Mouse (Mus musculus) left cerebral cortex, adult 11 months (tissue): ENCODE results near the gene Rassf3.

Experiments used
- DNase-seq: peaks from one replicate; pipeline ENCODE4 v3.0.0; 2022; ENCODE audit warnings: low spot score

The Rassf3 gene

DNA sequence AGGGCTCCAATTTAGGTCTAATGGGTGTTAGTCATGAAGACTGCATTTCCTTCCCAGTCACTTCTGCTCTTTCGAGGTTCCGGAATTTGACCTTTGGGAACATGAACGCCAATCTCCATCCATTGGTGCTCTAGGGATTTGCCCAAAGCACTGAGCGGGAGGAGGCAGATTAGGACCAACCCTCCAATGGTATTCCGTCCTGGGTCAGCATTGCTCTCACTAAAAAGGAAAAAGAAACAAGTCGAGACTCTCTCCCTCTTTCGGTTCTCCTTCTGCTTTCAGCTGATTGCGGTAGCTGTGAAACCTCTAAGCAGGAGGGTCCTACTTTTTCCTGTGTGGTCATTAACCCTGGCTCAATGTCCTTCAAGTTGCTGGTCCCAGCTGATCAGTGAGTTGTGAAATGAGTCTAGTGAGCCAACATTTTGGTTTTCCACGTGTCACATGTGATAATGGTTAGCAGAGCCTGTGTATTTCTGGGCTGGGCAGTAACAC is 110.3 kb downstream of the Rassf3 start:
- no peak for DNase-seq

DNA sequence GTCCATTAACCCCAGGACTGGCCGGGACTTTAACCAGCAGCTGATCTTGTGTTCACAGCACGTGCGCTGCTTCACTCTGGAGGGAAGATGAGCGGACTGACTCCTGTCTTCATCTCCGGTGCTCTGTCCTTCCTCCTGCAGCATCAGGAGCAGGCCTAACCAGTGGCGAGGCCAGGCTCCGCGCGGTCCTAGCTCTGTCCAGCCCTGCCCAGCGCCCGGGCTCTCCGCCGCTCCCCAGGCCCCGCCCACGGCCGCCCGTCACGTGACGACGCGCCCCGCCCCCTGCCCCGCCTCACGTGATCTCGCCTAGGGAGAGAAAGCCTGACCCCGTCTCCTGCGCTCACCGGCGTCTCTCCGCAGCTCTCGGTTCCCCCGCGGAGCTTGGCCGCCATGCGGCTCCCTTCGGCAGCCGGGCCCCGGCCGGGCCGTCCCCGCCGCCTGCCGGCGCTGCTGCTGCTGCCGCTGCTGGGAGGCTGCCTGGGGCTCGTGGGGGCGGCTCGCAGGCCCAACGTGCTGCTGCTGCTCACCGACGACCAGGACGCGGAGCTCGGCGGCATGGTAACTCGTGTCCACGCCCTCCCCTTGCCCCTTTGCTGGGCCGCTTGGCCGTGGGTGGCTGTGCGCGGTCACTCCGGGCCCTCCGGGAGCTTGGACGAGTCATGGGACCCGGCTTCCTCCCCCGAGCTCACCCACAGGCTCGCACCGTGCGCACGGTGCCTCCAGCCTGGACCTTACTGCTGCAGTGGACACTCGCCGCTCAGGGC is 111.2 kb downstream of the Rassf3 start, which contains the start of gene Gns:
Gene Gns (plus strand): TSS at position 290 of the 764 bp plus-strand sequence.
- peak; percentile 66 for DNase-seq

DNA sequence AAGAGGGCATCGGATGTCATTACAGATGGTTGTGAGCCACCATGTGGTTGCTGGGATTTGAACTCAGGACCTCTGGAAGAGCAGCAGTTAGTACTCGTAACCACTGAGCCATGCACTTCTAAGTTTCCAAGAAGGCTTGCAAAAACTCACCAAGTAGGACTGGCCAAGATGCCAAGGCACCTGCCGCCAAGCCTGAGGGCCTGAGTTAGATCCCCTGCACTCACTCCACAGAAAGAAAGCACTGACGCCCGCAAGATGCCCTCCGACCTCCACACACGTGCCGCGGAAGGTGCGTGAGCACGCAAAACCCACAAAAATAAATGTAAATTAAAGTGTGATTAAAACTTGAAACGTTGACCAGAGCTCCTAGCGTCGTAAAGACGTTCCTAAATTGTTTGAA is 111.8 kb downstream of the Rassf3 start:
- DNase-seq, result no peak

DNA sequence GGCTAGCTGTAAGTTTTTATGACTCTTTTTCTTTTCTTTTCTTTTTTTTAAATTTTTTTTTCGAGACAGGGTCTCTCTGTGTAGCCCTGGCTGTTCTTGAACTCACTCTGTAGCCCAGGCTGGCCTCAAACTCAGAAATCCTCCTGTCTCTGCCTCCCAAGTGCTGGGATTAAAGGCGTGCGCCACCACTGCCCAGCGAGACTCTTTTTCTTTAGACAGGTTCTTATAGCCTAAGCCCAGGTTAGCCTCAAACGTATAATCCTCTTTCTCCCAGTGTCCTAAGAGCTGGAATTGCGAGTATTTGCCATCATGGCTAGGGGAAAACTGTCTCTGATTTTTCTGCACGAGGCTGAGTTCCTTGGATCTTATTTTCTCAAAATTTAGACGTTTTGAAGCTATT is 112.9 kb downstream of the Rassf3 start:
- DNase-seq, result no peak

DNA sequence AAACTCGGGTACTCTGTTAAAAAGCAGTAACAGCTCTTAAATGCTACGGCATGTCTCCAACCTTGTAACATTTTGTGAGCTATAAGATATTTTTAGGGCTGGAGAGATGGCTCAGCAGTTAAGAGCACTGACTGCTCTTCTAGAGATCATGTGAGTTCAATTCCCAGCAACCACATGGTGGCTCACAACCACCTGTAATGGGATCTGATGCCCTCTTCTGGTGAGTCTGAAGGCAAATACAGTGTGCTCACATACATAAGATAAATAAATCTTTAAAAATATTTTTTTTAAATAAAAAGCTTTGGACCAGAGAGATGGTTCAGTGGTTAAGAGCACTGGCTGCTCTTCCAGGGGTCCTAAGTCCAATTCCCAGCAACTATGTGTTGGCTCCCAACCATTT is 115.8 kb downstream of the Rassf3 start:
- DNase-seq, result no peak
